Mouse (Mus musculus) gastrocnemius, postnatal 25 days (tissue): ENCODE measurements around the gene Zfp866. TPM values are rescaled to one million over a fixed set of nuclear protein-coding genes. Genes with fewer than 3 reads are reported as not detected.

Source experiments
- DNase-seq: peaks from one replicate; pipeline ENCODE4 v3.0.0; 2022
- total RNA-seq, 2 experiments: library from RNA; stranded (reverse); gene quantifications; 1 replicate in 1 of 2; 2 replicates in 1 of 2; pipeline ENCODE4 v1.2.3; 2021

Zfp866 gene
- total RNA-seq, 2 experiments from 2014 or later: 11.5 to 12.8 TPM

GRCm38 (mm10) chr8:69716403-69717231 is 74.4 kb downstream of the Zfp866 start:
- DNase-seq: peak; percentile 98

- DNase-seq: no peak
Measured at GRCm38 (mm10) chr8:69715366-69715765, 75.6 kb downstream of the Zfp866 start.

- no peak for DNase-seq
Measured at GRCm38 (mm10) chr8:69713516-69713915, 77.5 kb downstream of the Zfp866 start.

Other genes with a start within 250 kb of the Zfp866 start
- 1 to 10 TPM; 5.1 to 5.8 TPM for gene Zfp868, start 165.6 kb downstream of the Zfp866 start, total RNA-seq
- under 1 TPM; 0.59 to 0.74 TPM for gene Zfp964, start 136.7 kb downstream of the Zfp866 start, total RNA-seq
- gene Zfp869, start 80.5 kb downstream of the Zfp866 start, total RNA-seq: 10 to 100 TPM; 10.4 to 10.8 TPM
- gene Zfp963, start 41.2 kb downstream of the Zfp866 start, total RNA-seq: 1 to 10 TPM; 2.5 to 2.7 TPM
- gene Gm20422, start 16.3 kb downstream of the Zfp866 start, total RNA-seq: 1 to 10 TPM; 2.1 to 2.8 TPM
- 10 to 100 TPM in 1 of 2 experiments, 1 to 10 TPM in 1; 9.4 to 11.3 TPM for gene Atp13a1, start within 50 bp of the Zfp866 start, total RNA-seq
- gene Gmip, start 17.5 kb upstream of the Zfp866 start, total RNA-seq: 1 to 10 TPM; 1.8 to 3.8 TPM
- gene Lpar2, start 31.3 kb upstream of the Zfp866 start, total RNA-seq: under 1 TPM; 0.05 to 0.08 TPM
- not detected for gene Pbx4, start 41.3 kb upstream of the Zfp866 start, total RNA-seq
- 10 to 100 TPM in 1 of 2 experiments, 1 to 10 TPM in 1; 4.0 to 13.6 TPM for gene Cilp2, start 96.5 kb upstream of the Zfp866 start, total RNA-seq
- gene Tssk6, start 111.0 kb upstream of the Zfp866 start, total RNA-seq: not detected
- gene Ndufa13, start 111.4 kb upstream of the Zfp866 start, total RNA-seq: 100 to 1,000 TPM; 338 to 343 TPM
- gene Yjefn3, start 111.5 kb upstream of the Zfp866 start, total RNA-seq: 1 to 10 TPM; 5.6 to 6.9 TPM
- gene Gatad2a, start 205.2 kb upstream of the Zfp866 start, total RNA-seq: 10 to 100 TPM; 25.4 to 26.2 TPM